Mouse (Mus musculus) C2C12 (cell line): ENCODE measurements around the gene Bet1.

Experiments
- CTCF ChIP-seq: IDR thresholded peaks from one replicate; pipeline ENCODE4 v1.5.1; 2011; ENCODE audit not compliant: control insufficient read depth, insufficient read depth, insufficient read length
- MYOG ChIP-seq: IDR thresholded peaks from one replicate; pipeline ENCODE4 v1.6.1; 2011; ENCODE audit not compliant: control insufficient read depth, insufficient read length; ENCODE audit errors: extremely low read depth

- TF ChIP-seq CTCF (no peak), MYOG (no peak)
Measured at GRCm38 (mm10) chr6:4047200-4047599, 39.6 kb downstream of the Bet1 start.
